Mouse (Mus musculus): ENCODE results near the gene Ddn. TPM values are rescaled to one million over a fixed set of nuclear protein-coding genes. Genes with fewer than 3 reads are reported as not detected.

The Ddn gene
- polyA plus RNA-seq, 1 experiment, result 0.11 TPM

- Histone ChIP-seq H3K4me3 (peak within 1 kb of the TSS; percentile 78), H3K4me2 (ENCODE audit: low read depth) (peak within 1 kb of the TSS; percentile 86), H3K36me3 (ENCODE audit: control insufficient read depth, insufficient read depth) (peaks cover 9% of the 10 kb centered on the region), H3K79me2 (ENCODE audit: control insufficient read depth, insufficient read depth) (peaks cover 49% of the 10 kb centered on the region), H3ac (ENCODE audit: control insufficient read depth, insufficient read length) (peak within 1 kb of the TSS; percentile 74), H3K27me3 (ENCODE audit: control insufficient read depth, insufficient read depth, insufficient read length) (no peaks in the 10 kb centered on the region)
- TF ChIP-seq MAX (IDR thresholded peaks at IDR 0.05; ENCODE audit: low read depth) (no peak), MYOG (IDR thresholded peaks at IDR 0.05; ENCODE audit: control insufficient read depth in 1 of 3, insufficient read depth in 1 of 3, insufficient read length in 2 of 3, low read depth in 2 of 3) (peak in 2 of 3 experiments; percentile 13 to 27), REST (IDR thresholded peaks at IDR 0.05; ENCODE audit: insufficient read depth, insufficient read length) (peak; percentile 1), POLR2A (IDR thresholded peaks at IDR 0.05; ENCODE audit: insufficient read length, low read depth) (peak; percentile 81), POLR2AphosphoS2 (IDR thresholded peaks at IDR 0.05; ENCODE audit: insufficient read length, low read depth) (peak; percentile 91), MYOD1 (IDR thresholded peaks at IDR 0.05; ENCODE audit: control insufficient read depth in 1 of 3, insufficient read length in 2 of 3, low read depth in 2 of 3) (peak in 1 of 3 experiments; percentile 4), TCF3 (IDR thresholded peaks at IDR 0.05; ENCODE audit: insufficient read length, low read depth) (no peak), SRF (IDR thresholded peaks at IDR 0.05; ENCODE audit: control insufficient read depth, insufficient read length, low read depth) (peak; percentile 24)
Observed at GRCm38 (mm10) chr15:98762670-98763529, 46.4 kb downstream of the Ddn start, which contains the start of gene Arf3. TSS of gene Arf3 (minus strand) at chr15:98763214.

- H3K27me3 ChIP-seq (ENCODE audit: control insufficient read depth, insufficient read depth, insufficient read length), result no peaks in the 10 kb centered on the region
- peak overlapping the region; percentile 75 for H3K4me2 ChIP-seq (ENCODE audit: low read depth)
- H3ac ChIP-seq (ENCODE audit: control insufficient read depth, insufficient read length), result peak overlapping the region; percentile 74
- TF ChIP-seq CEBPB (IDR thresholded peaks at IDR 0.05; ENCODE audit: insufficient read depth, poor library complexity, severe bottlenecking) (no peak), E2F4 (IDR thresholded peaks at IDR 0.05; ENCODE audit: insufficient read depth) (no peak), POLR2AphosphoS2 (IDR thresholded peaks at IDR 0.05; ENCODE audit: insufficient read length, low read depth) (peak; percentile 35), POLR2A (IDR thresholded peaks at IDR 0.05; ENCODE audit: insufficient read length, low read depth) (peak; percentile 60), MAX (IDR thresholded peaks at IDR 0.05; ENCODE audit: low read depth) (no peak), SRF (IDR thresholded peaks at IDR 0.05; ENCODE audit: control insufficient read depth, insufficient read length, low read depth) (no peak), TCF3 (IDR thresholded peaks at IDR 0.05; ENCODE audit: insufficient read length, low read depth) (no peak), REST (IDR thresholded peaks at IDR 0.05; ENCODE audit: insufficient read depth, insufficient read length) (no peak), MYOG (IDR thresholded peaks at IDR 0.05; ENCODE audit: control insufficient read depth in 1 of 3, insufficient read depth in 1 of 3, insufficient read length in 2 of 3, low read depth in 2 of 3) (peak in 2 of 3 experiments; percentile 29 to 78), TCF12 (IDR thresholded peaks at IDR 0.05; ENCODE audit: insufficient read depth, poor library complexity, severe bottlenecking) (peak; percentile 2), USF1 (IDR thresholded peaks at IDR 0.05; ENCODE audit: low read depth) (no peak), MYOD1 (IDR thresholded peaks at IDR 0.05; ENCODE audit: control insufficient read depth in 1 of 3, insufficient read length in 2 of 3, low read depth in 2 of 3) (peak in 2 of 3 experiments; percentile 57 to 86)
- H3K36me3 ChIP-seq (ENCODE audit: control insufficient read depth, insufficient read depth), result peaks cover 11% of the 10 kb centered on the region
- H3K4me3 ChIP-seq, result peak overlapping the region; percentile 78
- H3K79me2 ChIP-seq (ENCODE audit: control insufficient read depth, insufficient read depth), result peaks cover 56% of the 10 kb centered on the region
Observed at GRCm38 (mm10) chr15:98762201-98762621, 47.1 kb downstream of the Ddn start.

DNA sequence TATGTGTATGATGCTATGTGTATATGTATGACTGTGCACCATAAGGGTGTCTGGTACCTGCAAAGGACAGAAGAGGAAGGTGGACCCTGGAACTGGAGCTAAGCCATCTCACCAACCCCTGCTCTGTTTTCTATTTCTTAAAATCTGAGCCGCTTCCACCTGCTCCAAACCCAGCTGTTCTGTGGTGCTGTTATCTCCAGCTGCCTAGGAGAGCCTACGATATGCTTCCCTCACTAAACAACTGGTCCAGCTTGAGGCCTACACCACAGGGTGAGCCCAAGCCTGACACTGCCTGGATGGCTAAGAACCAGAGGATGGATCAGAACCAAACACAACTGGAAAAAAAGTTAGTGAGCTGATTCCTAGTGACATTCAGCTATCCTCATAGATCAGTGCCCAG lies 55.2 kb downstream of the Ddn start:
- Histone ChIP-seq H3ac (ENCODE audit: control insufficient read depth, insufficient read length) (no peak overlapping the region), H3K4me2 (ENCODE audit: low read depth) (no peak overlapping the region), H3K27me3 (ENCODE audit: control insufficient read depth, insufficient read depth, insufficient read length) (no peaks in the 10 kb centered on the region), H3K79me2 (ENCODE audit: control insufficient read depth, insufficient read depth) (peaks cover 94% of the 10 kb centered on the region), H3K4me3 (no peak overlapping the region), H3K36me3 (ENCODE audit: control insufficient read depth, insufficient read depth) (peaks cover 15% of the 10 kb centered on the region)
- TF ChIP-seq MYOD1 (IDR thresholded peaks at IDR 0.05; ENCODE audit: control insufficient read depth in 1 of 3, insufficient read length in 2 of 3, low read depth in 2 of 3), result peak in 2 of 3 experiments; percentile 52 to 69
- TF ChIP-seq E2F4 (IDR thresholded peaks at IDR 0.05; ENCODE audit: insufficient read depth), result no peak
- peak; percentile 51 for TF ChIP-seq TCF3 (IDR thresholded peaks at IDR 0.05; ENCODE audit: insufficient read length, low read depth)
- TF ChIP-seq REST (IDR thresholded peaks at IDR 0.05; ENCODE audit: insufficient read depth, insufficient read length), result no peak
- TF ChIP-seq MAX (IDR thresholded peaks at IDR 0.05; ENCODE audit: low read depth), result no peak
- no peak for TF ChIP-seq POLR2AphosphoS2 (IDR thresholded peaks at IDR 0.05; ENCODE audit: insufficient read length, low read depth)
- TF ChIP-seq SRF (IDR thresholded peaks at IDR 0.05; ENCODE audit: control insufficient read depth, insufficient read length, low read depth), result no peak
- TF ChIP-seq POLR2A (IDR thresholded peaks at IDR 0.05; ENCODE audit: insufficient read length, low read depth), result no peak
- peak; percentile 28 to 83 (median 67) for TF ChIP-seq MYOG (IDR thresholded peaks at IDR 0.05; ENCODE audit: control insufficient read depth in 1 of 3, insufficient read depth in 1 of 3, insufficient read length in 2 of 3, low read depth in 2 of 3)
- peak; percentile 70 for TF ChIP-seq TCF12 (IDR thresholded peaks at IDR 0.05; ENCODE audit: insufficient read depth, poor library complexity, severe bottlenecking)
- TF ChIP-seq CEBPB (IDR thresholded peaks at IDR 0.05; ENCODE audit: insufficient read depth, poor library complexity, severe bottlenecking), result no peak
- no peak for TF ChIP-seq USF1 (IDR thresholded peaks at IDR 0.05; ENCODE audit: low read depth)

Other genes with a start within 250 kb of the Ddn start
- gene Ccnt1, start 238.6 kb downstream of the Ddn start, polyA plus RNA-seq (2012; fragmentation: generic; extraction: Trizol), result 12.6 TPM
- gene 4930415O20Rik, start 238.5 kb downstream of the Ddn start, polyA plus RNA-seq (2012; fragmentation: generic; extraction: Trizol), result 0.10 TPM
- 32.4 TPM for gene Adcy6, start 199.4 kb downstream of the Ddn start, polyA plus RNA-seq (2012; fragmentation: generic; extraction: Trizol)
- gene Cacnb3, start 178.7 kb downstream of the Ddn start, polyA plus RNA-seq (2012; fragmentation: generic; extraction: Trizol), result 80.8 TPM
- gene Ddx23, start 146.6 kb downstream of the Ddn start, polyA plus RNA-seq (2012; fragmentation: generic; extraction: Trizol), result 102 TPM
- gene Rnd1, start 132.0 kb downstream of the Ddn start, polyA plus RNA-seq (2012; fragmentation: generic; extraction: Trizol), result 14.4 TPM
- gene Ccdc65, start 101.3 kb downstream of the Ddn start, polyA plus RNA-seq (2012; fragmentation: generic; extraction: Trizol), result 2.4 TPM
- gene Fkbp11, start 81.3 kb downstream of the Ddn start, polyA plus RNA-seq (2012; fragmentation: generic; extraction: Trizol), result 52.9 TPM
- 72.0 TPM for gene Arf3, start 46.3 kb downstream of the Ddn start, polyA plus RNA-seq (2012; fragmentation: generic; extraction: Trizol)
- 3.3 TPM for gene Wnt10b, start 31.3 kb downstream of the Ddn start, polyA plus RNA-seq (2012; fragmentation: generic; extraction: Trizol)
- 0.06 TPM for gene Wnt1, start 19.6 kb downstream of the Ddn start, polyA plus RNA-seq (2012; fragmentation: generic; extraction: Trizol)
- gene Prkag1, start 22.0 kb upstream of the Ddn start, polyA plus RNA-seq (2012; fragmentation: generic; extraction: Trizol), result 99.7 TPM
- gene Kmt2d, start 61.7 kb upstream of the Ddn start, polyA plus RNA-seq (2012; fragmentation: generic; extraction: Trizol), result 27.1 TPM
- gene Rhebl1, start 85.0 kb upstream of the Ddn start, polyA plus RNA-seq (2012; fragmentation: generic; extraction: Trizol), result 7.6 TPM
- gene Dhh, start 89.0 kb upstream of the Ddn start, polyA plus RNA-seq (2012; fragmentation: generic; extraction: Trizol), result 0.11 TPM
- 33.4 TPM for gene Lmbr1l, start 108.7 kb upstream of the Ddn start, polyA plus RNA-seq (2012; fragmentation: generic; extraction: Trizol)
- gene Tuba1b, start 125.1 kb upstream of the Ddn start, polyA plus RNA-seq (2012; fragmentation: generic; extraction: Trizol), result 2,204 TPM
- gene Gm49450, start 144.1 kb upstream of the Ddn start, polyA plus RNA-seq (2012; fragmentation: generic; extraction: Trizol), result 0.84 TPM
- gene Tuba1a, start 144.2 kb upstream of the Ddn start, polyA plus RNA-seq (2012; fragmentation: generic; extraction: Trizol), result 3,074 TPM
- gene Tuba1c, start 220.4 kb upstream of the Ddn start, polyA plus RNA-seq (2012; fragmentation: generic; extraction: Trizol), result 462 TPM
- 0.98 TPM for gene Prph, start 245.7 kb upstream of the Ddn start, polyA plus RNA-seq (2012; fragmentation: generic; extraction: Trizol)

Data from myocyte (in vitro differentiated cells).